Mouse (Mus musculus): Measurements from ENCODE around the gene Shmt1.

GRCm38 (mm10) chr11:60777801-60778370 lies 33.6 kb downstream of the Shmt1 start:
- TF ChIP-seq POLR2A (IDR thresholded peaks at IDR 0.05; ENCODE audit: low read depth, low read length) (no peak), CTCF (IDR thresholded peaks at IDR 0.05; ENCODE audit: extremely low read depth, insufficient read depth, insufficient read length, insufficient replicate concordance) (no peak)
